Comparison of ENCODE assay signal across 1 mouse cellular context in the genomic region with DNA sequence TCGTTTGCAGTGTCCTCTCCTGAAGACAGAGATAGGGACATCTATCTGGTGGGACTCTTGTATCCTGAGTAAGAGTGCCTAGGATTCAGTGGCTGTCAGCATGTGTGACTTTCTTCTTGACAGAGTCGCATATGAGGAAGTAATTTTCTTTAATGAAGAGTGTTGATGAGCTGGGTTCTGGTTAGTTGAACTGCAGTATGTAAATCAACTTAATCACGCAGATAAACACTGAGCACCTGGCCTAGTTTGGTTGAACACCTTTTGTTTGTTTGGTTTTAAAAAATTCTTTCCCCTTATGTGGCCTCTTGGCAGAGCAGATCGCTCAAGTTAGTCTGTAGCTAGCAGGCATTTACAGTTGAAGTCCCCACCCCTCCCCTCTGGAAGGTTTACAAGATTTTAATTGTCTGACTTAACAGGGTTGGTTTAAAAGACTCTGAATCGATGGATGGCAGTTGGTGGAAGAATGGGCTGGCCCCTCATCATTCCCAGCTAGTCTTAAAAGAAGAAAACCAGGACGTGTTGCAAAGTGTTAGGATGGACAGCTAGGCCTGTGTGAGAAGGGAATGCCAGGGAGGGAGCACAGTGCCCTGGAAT.
TF ChIP-seq lines count a peak whose summit lies in the region.

No protein-coding gene starts in this region.

TF ChIP-seq in CH12.LX, 34 proteins besides CTCF, POLR2A, EP300 and RAD21:
- TF ChIP-seq TBP (conservative IDR thresholded peaks at IDR 0.05; ENCODE audit: low read depth, low read length) (no peak), MEF2A (IDR thresholded peaks at IDR 0.05; ENCODE audit: borderline replicate concordance, low read depth, low read length) (no peak), NELFE (IDR thresholded peaks at IDR 0.05; ENCODE audit: low read depth, low read length) (no peak), BHLHE40 (IDR thresholded peaks at IDR 0.05; ENCODE audit: low read depth, low read length) (no peak), PAX5 (IDR thresholded peaks at IDR 0.05; ENCODE audit: low read length) (no peak), SMC3 (IDR thresholded peaks at IDR 0.05; ENCODE audit: low read depth, low read length) (no peak), TCF12 (IDR thresholded peaks at IDR 0.05; ENCODE audit: low read depth, low read length) (no peak), GABPA (IDR thresholded peaks at IDR 0.05; ENCODE audit: insufficient replicate concordance, low read depth, low read length) (no peak), NRF1 (IDR thresholded peaks at IDR 0.05; ENCODE audit: low read depth, low read length) (no peak), MXI1 (IDR thresholded peaks at IDR 0.05; ENCODE audit: low read depth, low read length) (no peak), JUN (IDR thresholded peaks at IDR 0.05; ENCODE audit: insufficient read depth, low read depth, low read length) (no peak), ETS1 (conservative IDR thresholded peaks at IDR 0.05; ENCODE audit: low read depth, low read length) (no peak)
